Mouse (Mus musculus): ENCODE measurements at regions not wholly inside any gene's neighbourhood (a gene's known extent, or its start where the extent isn't known, plus 50 kb on each side); places are given as distances from the start of the nearest gene placed in this dataset.

DNA sequence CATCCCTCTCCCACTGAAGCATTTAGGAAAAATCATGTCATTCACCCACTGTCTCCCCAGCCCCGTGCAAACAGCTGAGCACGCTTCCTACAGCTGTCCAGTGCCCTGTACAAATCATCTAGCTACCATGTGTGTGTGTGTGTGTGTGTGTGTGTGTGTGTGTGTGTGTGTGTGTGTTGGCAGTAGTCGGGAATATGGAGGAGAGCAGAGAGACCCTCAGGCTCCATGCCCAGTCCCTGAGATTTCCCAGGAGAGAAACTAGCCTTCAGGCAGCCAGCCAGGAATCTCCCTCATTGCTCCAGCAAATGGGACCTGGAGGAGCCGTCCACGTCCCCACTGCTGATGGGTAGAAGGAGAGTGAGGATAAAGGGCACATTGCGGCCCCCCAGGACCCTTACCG lies 117.4 kb upstream of the 4930535I16Rik start:
- no peaks in the 10 kb centered on the region for H3K9me3 ChIP-seq (replicated peaks; ENCODE audit: insufficient read depth, low read length)
- no peaks in the 10 kb centered on the region for H3K27me3 ChIP-seq (ENCODE audit: control insufficient read depth in 1 of 2, insufficient read depth in 2 of 2, low read length in 2 of 2)

DNA sequence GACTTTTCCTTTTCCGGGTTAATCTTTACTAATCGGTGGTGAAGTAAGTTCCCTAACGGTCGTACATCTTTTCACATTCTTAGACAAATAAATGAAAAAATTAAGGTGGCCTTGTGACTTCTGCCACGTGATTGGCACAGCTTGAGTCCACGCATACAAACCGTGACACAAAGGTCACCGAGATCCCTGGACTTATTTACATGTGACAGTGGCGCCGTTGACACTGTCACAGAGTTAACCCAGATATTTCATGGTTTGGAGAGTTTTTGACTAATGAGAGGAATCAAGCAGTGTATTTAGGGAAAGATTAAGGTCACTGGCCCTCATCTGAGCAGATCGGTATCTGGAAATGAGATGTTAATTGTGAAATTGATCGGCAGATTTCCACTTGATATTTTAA lies 110.2 kb upstream of the 4930535I16Rik start:
- Histone ChIP-seq H3K4me3 (ENCODE audit: control insufficient read depth in 1 of 2, insufficient read depth in 1 of 2, low read depth in 2 of 2, low read length in 2 of 2) (no peak overlapping the region), H3K27ac (ENCODE audit: control insufficient read depth, low read depth, low read length) (no peak overlapping the region), H3K27me3 (ENCODE audit: control insufficient read depth in 1 of 2, insufficient read depth in 2 of 2, low read length in 2 of 2) (no peaks in the 10 kb centered on the region), H3K9ac (ENCODE audit: control insufficient read depth, low read depth, low read length, poor library complexity, severe bottlenecking) (no peak overlapping the region), H3K9me3 (replicated peaks; ENCODE audit: insufficient read depth, low read length) (no peaks in the 10 kb centered on the region), H3K79me2 (ENCODE audit: control insufficient read depth, insufficient read depth, low read length, poor library complexity) (no peaks in the 10 kb centered on the region), H3K4me1 (ENCODE audit: control insufficient read depth in 1 of 2, insufficient read depth in 2 of 2, low read length in 2 of 2) (no peaks in the 10 kb centered on the region), H3K36me3 (ENCODE audit: control insufficient read depth in 1 of 2, insufficient read depth in 2 of 2, low read length in 2 of 2) (no peaks in the 10 kb centered on the region)
- no peak for DNase-seq (ENCODE audit: low read depth, low spot score)
- TF ChIP-seq MAX (IDR thresholded peaks at IDR 0.05; ENCODE audit: low read length), result no peak
- no peak for TF ChIP-seq NELFE (IDR thresholded peaks at IDR 0.05; ENCODE audit: low read depth, low read length)
- TF ChIP-seq USF2 (IDR thresholded peaks at IDR 0.05; ENCODE audit: borderline replicate concordance in 1 of 2, insufficient read depth in 1 of 2, low read depth in 1 of 2, low read length in 2 of 2), result no peak
- no peak for TF ChIP-seq E2F4 (IDR thresholded peaks at IDR 0.05; ENCODE audit: borderline replicate concordance, low read depth, low read length)
- TF ChIP-seq ELF1 (IDR thresholded peaks at IDR 0.05; ENCODE audit: low read depth, low read length), result no peak
- TF ChIP-seq USF1 (IDR thresholded peaks at IDR 0.05; ENCODE audit: low read depth, low read length), result no peak
- no peak for TF ChIP-seq TCF12 (IDR thresholded peaks at IDR 0.05; ENCODE audit: low read depth, low read length)
- no peak for TF ChIP-seq MAFK (IDR thresholded peaks at IDR 0.05; ENCODE audit: borderline replicate concordance, low read depth, low read length)

More for the DNA sequence above, 117.4 kb upstream of the 4930535I16Rik start:
- no peak overlapping the region for H3K27ac ChIP-seq (ENCODE audit: control insufficient read depth, low read depth, low read length)
- H3K4me1 ChIP-seq (ENCODE audit: control insufficient read depth in 1 of 2, insufficient read depth in 2 of 2, low read length in 2 of 2), result no peaks in the 10 kb centered on the region
- H3K9ac ChIP-seq (ENCODE audit: control insufficient read depth, low read depth, low read length, poor library complexity, severe bottlenecking), result no peak overlapping the region
- H3K79me2 ChIP-seq (ENCODE audit: control insufficient read depth, insufficient read depth, low read length, poor library complexity), result no peaks in the 10 kb centered on the region
- H3K4me3 ChIP-seq (ENCODE audit: control insufficient read depth in 1 of 2, insufficient read depth in 1 of 2, low read depth in 2 of 2, low read length in 2 of 2), result no peak overlapping the region
- no peaks in the 10 kb centered on the region for H3K36me3 ChIP-seq (ENCODE audit: control insufficient read depth in 1 of 2, insufficient read depth in 2 of 2, low read length in 2 of 2)
- TF ChIP-seq ZMIZ1 (IDR thresholded peaks at IDR 0.05; ENCODE audit: low read depth, low read length), result no peak
- no peak for TF ChIP-seq CTCF (IDR thresholded peaks at IDR 0.05 in 2 of 3, conservative IDR thresholded peaks at IDR 0.05 in 1 of 3; ENCODE audit: control insufficient read depth in 1 of 3, insufficient read depth in 1 of 3, low read depth in 2 of 3, low read length in 3 of 3, poor library complexity in 1 of 3, severe bottlenecking in 1 of 3)
- no peak for TF ChIP-seq ZC3H11A (IDR thresholded peaks at IDR 0.05; ENCODE audit: low read depth, low read length)
- TF ChIP-seq E2F4 (IDR thresholded peaks at IDR 0.05; ENCODE audit: borderline replicate concordance, low read depth, low read length), result no peak
- TF ChIP-seq TCF12 (IDR thresholded peaks at IDR 0.05; ENCODE audit: low read depth, low read length), result no peak
- TF ChIP-seq SIN3A (IDR thresholded peaks at IDR 0.05; ENCODE audit: low read length), result no peak
- no peak for TF ChIP-seq ETS1 (IDR thresholded peaks at IDR 0.05; ENCODE audit: low read depth, low read length)
- TF ChIP-seq ZKSCAN1 (IDR thresholded peaks at IDR 0.05; ENCODE audit: low read depth, low read length), result no peak
- TF ChIP-seq NRF1 (IDR thresholded peaks at IDR 0.05; ENCODE audit: insufficient read depth, low read depth, low read length, poor library complexity, severe bottlenecking), result no peak
- no peak for TF ChIP-seq MYB (IDR thresholded peaks at IDR 0.05; ENCODE audit: low read depth, low read length)
- no peak for TF ChIP-seq NELFE (IDR thresholded peaks at IDR 0.05; ENCODE audit: low read depth, low read length)
- no peak for TF ChIP-seq UBTF (IDR thresholded peaks at IDR 0.05; ENCODE audit: borderline replicate concordance, insufficient read depth, low read depth, low read length)
- no peak for TF ChIP-seq TBP (IDR thresholded peaks at IDR 0.05; ENCODE audit: low read depth, low read length)
- no peak for TF ChIP-seq RCOR1 (IDR thresholded peaks at IDR 0.05; ENCODE audit: low read depth, low read length)
- TF ChIP-seq USF2 (IDR thresholded peaks at IDR 0.05; ENCODE audit: borderline replicate concordance in 1 of 2, insufficient read depth in 1 of 2, low read depth in 1 of 2, low read length in 2 of 2), result no peak
- no peak for TF ChIP-seq CHD2 (IDR thresholded peaks at IDR 0.05; ENCODE audit: low read length)
- no peak for TF ChIP-seq MXI1 (IDR thresholded peaks at IDR 0.05; ENCODE audit: low read depth, low read length)
- TF ChIP-seq TAL1 (IDR thresholded peaks at IDR 0.05; ENCODE audit: low read length), result no peak
- TF ChIP-seq GABPA (IDR thresholded peaks at IDR 0.05; ENCODE audit: low read depth, low read length), result no peak
- no peak for TF ChIP-seq KAT2A (conservative IDR thresholded peaks at IDR 0.05; ENCODE audit: low read depth, low read length)
- no peak for DNase-seq (ENCODE audit: low read depth, low spot score)
